Mouse (Mus musculus) hindbrain, embryonic 10.5 days (tissue): Measurements from ENCODE around the gene Ccser2. TPM values are rescaled to one million over a fixed set of nuclear protein-coding genes. Genes with fewer than 3 reads are reported as not detected.

Experiments used
- DNase-seq: peaks from one replicate; pipeline ENCODE4 v3.0.0-alpha.2; 2017; ENCODE audit warnings: low spot score
- H3K27ac ChIP-seq: fragments of 300-500 bp; sonication (generic); 2 replicates; pipeline ENCODE4 v1.5.1; 2016; ENCODE audit warnings: mild to moderate bottlenecking, moderate library complexity
- H3K27me3 ChIP-seq: fragments of 300-500 bp; sonication (generic); 2 replicates; pipeline ENCODE4 v1.6.1; 2016; ENCODE audit warnings: mild to moderate bottlenecking; ENCODE audit not compliant: poor library complexity, insufficient read depth, severe bottlenecking
- H3K36me3 ChIP-seq: fragments of 300-500 bp; sonication (generic); 2 replicates; pipeline ENCODE4 v1.6.1; 2016; ENCODE audit warnings: mild to moderate bottlenecking, moderate library complexity
- H3K4me1 ChIP-seq: fragments of 300-500 bp; sonication (generic); replicated peaks from 2 replicates; pipeline ENCODE4 v1.6.1; 2016; ENCODE audit warnings: mild to moderate bottlenecking
- H3K4me3 ChIP-seq: fragments of 300-500 bp; sonication (generic); 2 replicates; pipeline ENCODE4 v1.5.1; 2016; ENCODE audit warnings: mild to moderate bottlenecking, moderate library complexity
- H3K9me3 ChIP-seq: fragments of 300-500 bp; sonication (generic); 2 replicates; pipeline ENCODE4 v1.6.1; 2016; ENCODE audit warnings: mild to moderate bottlenecking, moderate library complexity
- WGBS: fragments of 180-500 bp; shearing (Covaris S2); methylation state at CpG from one replicate; pipeline ENCODE4 v1.1.7; 2016; 5-methylcytosine and 5-hydroxymethylcytosine counted together
- polyA plus RNA-seq: library from polyadenylated mRNA; unstranded; fragments of >200 nt; fragmentation: Nextera tagmentation; extraction: Ambion mirVana; gene quantifications from 2 replicates; pipeline ENCODE4 v1.2.1, GENCODE M21; 2016

Ccser2 gene
- polyA plus RNA-seq, 1 experiment from 2014 or later = 34.9 TPM

DNA sequence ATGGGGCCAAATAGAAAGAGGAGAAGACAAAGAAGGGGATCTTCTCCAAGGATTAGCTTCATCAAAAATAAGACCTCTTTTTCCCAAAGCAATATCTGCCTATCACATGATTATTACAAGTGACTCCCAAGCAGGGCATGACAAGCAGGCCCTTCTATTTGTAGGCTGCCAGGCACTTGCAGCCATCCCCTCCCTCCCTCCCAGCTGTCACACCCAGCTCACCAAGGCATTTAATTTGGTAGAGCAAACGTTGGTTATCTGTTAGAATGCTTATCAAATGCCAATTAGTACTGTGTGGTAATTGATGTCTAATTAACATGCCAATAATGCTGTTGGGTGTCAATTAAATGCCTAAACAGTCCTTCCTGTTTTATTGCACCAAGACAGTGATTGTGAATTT, 119.7 kb downstream of the Ccser2 start:
- Histone ChIP-seq H3K9me3 (no peaks in the 10 kb centered on the region), H3K27ac (no peak overlapping the region), H3K4me3 (no peak overlapping the region), H3K36me3 (no peaks in the 10 kb centered on the region), H3K4me1 (no peaks in the 10 kb centered on the region), H3K27me3 (no peaks in the 10 kb centered on the region)
- no peak for DNase-seq
- WGBS = 38% methylated on average over 1 of the region's 1 CpGs

Other genes starting within 250 kb of the Ccser2 start
- gene Rgr, start 80.2 kb upstream of the Ccser2 start, polyA plus RNA-seq = not detected in 2 replicates
- gene Lrit1, start 86.1 kb upstream of the Ccser2 start, polyA plus RNA-seq = not detected in 2 replicates
- gene Lrit2, start 99.2 kb upstream of the Ccser2 start, polyA plus RNA-seq = not detected in 2 replicates
- 0.77 and 2.6 TPM in 2 replicates for gene Cdhr1, start 129.6 kb upstream of the Ccser2 start, polyA plus RNA-seq
- gene 2610528A11Rik, start 145.2 kb upstream of the Ccser2 start, polyA plus RNA-seq = 0.46 TPM in 1 of 2 replicates, not detected in the other
- 188 and 209 TPM in 2 replicates for gene Ghitm, start 166.5 kb upstream of the Ccser2 start, polyA plus RNA-seq